Mouse (Mus musculus): Measurements from ENCODE around the gene Stpg4. TPM values are rescaled to one million over a fixed set of nuclear protein-coding genes. Genes with fewer than 3 reads are reported as not detected.

Stpg4 gene
- total and polyA plus RNA-seq, 3 experiments = 0.33 TPM; not detected in 2

- Histone ChIP-seq H3K4me1 (ENCODE audit: insufficient read depth, low read depth, low read length) (peaks cover 3% of the 10 kb centered on the region; the same call in 1 of the 2 replicates), H3K4me3 (ENCODE audit: low read depth, low read length) (no peak overlapping the region), H3K36me3 (replicated peaks) (peaks cover 91% of the 10 kb centered on the region), H3K9me3 (replicated peaks) (no peaks in the 10 kb centered on the region), H3K27me3 (ENCODE audit: insufficient read depth, low read length) (no peaks in the 10 kb centered on the region)
- ATAC-seq (ENCODE audit: extremely low read depth, insufficient number of reproducible peaks, low FRiP score, poor library complexity, severe bottlenecking) (no peak), DNase-seq (ENCODE audit: low spot score) (no peak)
- TF ChIP-seq GATA1 (IDR thresholded peaks at IDR 0.05; ENCODE audit: borderline replicate concordance, low read length) = no peak
- TF ChIP-seq TAL1 (conservative IDR thresholded peaks at IDR 0.05; ENCODE audit: low read depth, low read length) = no peak
- no peak for TF ChIP-seq CTCF (IDR thresholded peaks at IDR 0.05; ENCODE audit: low read depth, low read length)
- no peak for TF ChIP-seq POLR2AphosphoS5 (IDR thresholded peaks at IDR 0.05; ENCODE audit: insufficient replicate concordance, low read depth, low read length)
- TF ChIP-seq GATA2 (IDR thresholded peaks at IDR 0.05; ENCODE audit: borderline replicate concordance, low read depth, low read length) = no peak
These were observed 55.4 kb downstream of the Stpg4 start for GRCm38 (mm10) chr17:87372189-87372588.

DNA sequence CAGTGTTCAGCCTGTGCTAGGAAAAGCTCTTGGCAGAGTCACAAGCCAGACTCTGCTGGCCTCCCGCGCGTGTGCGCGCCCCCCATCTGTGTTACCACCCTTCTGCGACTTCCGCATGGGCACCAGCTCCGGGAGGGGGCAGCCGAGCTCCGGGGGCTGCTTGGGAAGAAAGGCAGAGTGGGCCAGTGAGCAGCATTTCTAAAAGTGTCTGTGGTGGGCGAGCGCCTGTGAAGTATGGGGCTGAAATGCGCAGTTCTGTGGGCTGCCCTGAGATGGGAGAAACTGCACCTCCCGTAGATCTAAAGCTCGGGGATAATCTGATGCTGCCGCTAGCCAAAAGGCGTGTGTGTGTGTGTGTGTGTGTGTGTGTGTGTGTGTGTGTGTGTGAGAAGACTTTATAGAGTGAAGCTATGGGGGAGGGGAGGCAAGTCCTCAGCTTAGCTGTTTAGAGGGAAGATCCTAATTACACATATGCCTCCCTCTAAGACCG, 58.2 kb downstream of the Stpg4 start:
- Histone ChIP-seq H3K27me3 (ENCODE audit: insufficient read depth, low read length) (no peaks in the 10 kb centered on the region), H3K4me1 (ENCODE audit: insufficient read depth, low read depth, low read length) (peaks cover 6% of the 10 kb centered on the region; the same call in 1 of the 2 replicates), H3K4me3 (ENCODE audit: low read depth, low read length) (no peak overlapping the region), H3K36me3 (replicated peaks) (peaks cover 92% of the 10 kb centered on the region), H3K9me3 (replicated peaks) (no peaks in the 10 kb centered on the region)
- DNase-seq (ENCODE audit: low spot score) (no peak), ATAC-seq (ENCODE audit: extremely low read depth, insufficient number of reproducible peaks, low FRiP score, poor library complexity, severe bottlenecking) (no peak)
- no peak for TF ChIP-seq TAL1 (conservative IDR thresholded peaks at IDR 0.05; ENCODE audit: low read depth, low read length)
- TF ChIP-seq GATA1 (IDR thresholded peaks at IDR 0.05; ENCODE audit: borderline replicate concordance, low read length) = no peak
- TF ChIP-seq GATA2 (IDR thresholded peaks at IDR 0.05; ENCODE audit: borderline replicate concordance, low read depth, low read length) = no peak
- no peak for TF ChIP-seq POLR2AphosphoS5 (IDR thresholded peaks at IDR 0.05; ENCODE audit: insufficient replicate concordance, low read depth, low read length)
- TF ChIP-seq CTCF (IDR thresholded peaks at IDR 0.05; ENCODE audit: low read depth, low read length) = no peak

DNA sequence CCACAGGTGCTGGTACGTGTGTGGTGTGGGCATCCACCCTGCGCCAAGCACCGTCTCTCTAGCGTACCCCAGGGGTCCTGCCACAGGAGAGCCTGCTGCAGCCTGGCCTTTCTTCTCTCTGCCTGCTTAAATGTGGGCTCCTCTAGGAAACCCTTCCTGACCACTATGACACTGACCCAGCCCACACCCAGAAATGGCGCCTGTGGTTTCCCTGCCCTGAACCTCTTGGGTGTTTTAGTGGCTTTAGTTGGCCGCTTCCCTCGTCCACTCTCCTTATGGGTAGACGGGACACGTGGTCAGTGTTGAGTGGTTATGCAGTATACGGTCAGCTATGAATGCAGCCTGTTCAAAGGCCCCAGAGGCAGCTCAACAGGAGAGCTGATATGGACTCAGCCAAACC, 59.1 kb downstream of the Stpg4 start:
- Histone ChIP-seq H3K27me3 (ENCODE audit: insufficient read depth, low read length) (no peaks in the 10 kb centered on the region), H3K9me3 (replicated peaks) (no peaks in the 10 kb centered on the region), H3K4me3 (ENCODE audit: low read depth, low read length) (no peak overlapping the region), H3K36me3 (replicated peaks) (peaks cover 94% of the 10 kb centered on the region), H3K4me1 (ENCODE audit: insufficient read depth, low read depth, low read length) (peaks cover 6% of the 10 kb centered on the region; the same call in 1 of the 2 replicates)
- DNase-seq (ENCODE audit: low spot score) = no peak
- no peak for ATAC-seq (ENCODE audit: extremely low read depth, insufficient number of reproducible peaks, low FRiP score, poor library complexity, severe bottlenecking)
- no peak for TF ChIP-seq GATA1 (IDR thresholded peaks at IDR 0.05; ENCODE audit: borderline replicate concordance, low read length)
- no peak for TF ChIP-seq GATA2 (IDR thresholded peaks at IDR 0.05; ENCODE audit: borderline replicate concordance, low read depth, low read length)
- TF ChIP-seq TAL1 (conservative IDR thresholded peaks at IDR 0.05; ENCODE audit: low read depth, low read length) = no peak
- TF ChIP-seq CTCF (IDR thresholded peaks at IDR 0.05; ENCODE audit: low read depth, low read length) = no peak
- TF ChIP-seq POLR2AphosphoS5 (IDR thresholded peaks at IDR 0.05; ENCODE audit: insufficient replicate concordance, low read depth, low read length) = no peak

GRCm38 (mm10) chr17:87367640-87368039, 59.9 kb downstream of the Stpg4 start:
- H3K27me3 ChIP-seq (ENCODE audit: insufficient read depth, low read length) = no peaks in the 10 kb centered on the region
- no peaks in the 10 kb centered on the region for H3K9me3 ChIP-seq (replicated peaks)
- no peak for DNase-seq (ENCODE audit: low spot score)
- TF ChIP-seq GATA1 (IDR thresholded peaks at IDR 0.05; ENCODE audit: borderline replicate concordance, low read length) = no peak
- no peak for TF ChIP-seq POLR2AphosphoS5 (IDR thresholded peaks at IDR 0.05; ENCODE audit: insufficient replicate concordance, low read depth, low read length)
- no peak for TF ChIP-seq CTCF (IDR thresholded peaks at IDR 0.05; ENCODE audit: low read depth, low read length)
- peaks cover 6% of the 10 kb centered on the region; the same call in 1 of the 2 replicates for H3K4me1 ChIP-seq (ENCODE audit: insufficient read depth, low read depth, low read length)
- no peak for ATAC-seq (ENCODE audit: extremely low read depth, insufficient number of reproducible peaks, low FRiP score, poor library complexity, severe bottlenecking)
- H3K4me3 ChIP-seq (ENCODE audit: low read depth, low read length) = no peak overlapping the region
- peaks cover 94% of the 10 kb centered on the region for H3K36me3 ChIP-seq (replicated peaks)

GRCm38 (mm10) chr17:87367228-87367627, 60.3 kb downstream of the Stpg4 start:
- H3K36me3 ChIP-seq (replicated peaks) = peaks cover 95% of the 10 kb centered on the region
- no peaks in the 10 kb centered on the region for H3K27me3 ChIP-seq (ENCODE audit: insufficient read depth, low read length)
- H3K4me1 ChIP-seq (ENCODE audit: insufficient read depth, low read depth, low read length) = peaks cover 6% of the 10 kb centered on the region; the same call in 1 of the 2 replicates
- no peak for ATAC-seq (ENCODE audit: extremely low read depth, insufficient number of reproducible peaks, low FRiP score, poor library complexity, severe bottlenecking)
- DNase-seq (ENCODE audit: low spot score) = no peak
- H3K4me3 ChIP-seq (ENCODE audit: low read depth, low read length) = no peak overlapping the region
- no peak for TF ChIP-seq GATA1 (IDR thresholded peaks at IDR 0.05; ENCODE audit: borderline replicate concordance, low read length)
- no peak for TF ChIP-seq CTCF (IDR thresholded peaks at IDR 0.05; ENCODE audit: low read depth, low read length)
- TF ChIP-seq TAL1 (conservative IDR thresholded peaks at IDR 0.05; ENCODE audit: low read depth, low read length) = no peak
- TF ChIP-seq GATA2 (IDR thresholded peaks at IDR 0.05; ENCODE audit: borderline replicate concordance, low read depth, low read length) = no peak
- no peak for TF ChIP-seq POLR2AphosphoS5 (IDR thresholded peaks at IDR 0.05; ENCODE audit: insufficient replicate concordance, low read depth, low read length)
- no peaks in the 10 kb centered on the region for H3K9me3 ChIP-seq (replicated peaks)

GRCm38 (mm10) chr17:87366520-87366919, 61.0 kb downstream of the Stpg4 start:
- Histone ChIP-seq H3K9me3 (replicated peaks) (no peaks in the 10 kb centered on the region), H3K4me3 (ENCODE audit: low read depth, low read length) (no peak overlapping the region), H3K27me3 (ENCODE audit: insufficient read depth, low read length) (no peaks in the 10 kb centered on the region), H3K36me3 (replicated peaks) (peaks cover 96% of the 10 kb centered on the region), H3K4me1 (ENCODE audit: insufficient read depth, low read depth, low read length) (peaks cover 6% of the 10 kb centered on the region; the same call in 1 of the 2 replicates)
- DNase-seq (ENCODE audit: low spot score) = no peak
- TF ChIP-seq POLR2AphosphoS5 (IDR thresholded peaks at IDR 0.05; ENCODE audit: insufficient replicate concordance, low read depth, low read length) (no peak), CTCF (IDR thresholded peaks at IDR 0.05; ENCODE audit: low read depth, low read length) (no peak), GATA2 (IDR thresholded peaks at IDR 0.05; ENCODE audit: borderline replicate concordance, low read depth, low read length) (no peak), TAL1 (conservative IDR thresholded peaks at IDR 0.05; ENCODE audit: low read depth, low read length) (no peak), GATA1 (IDR thresholded peaks at IDR 0.05; ENCODE audit: borderline replicate concordance, low read length) (no peak)
- ATAC-seq (ENCODE audit: extremely low read depth, insufficient number of reproducible peaks, low FRiP score, poor library complexity, severe bottlenecking) = no peak

Data from G1E (cell line).